Mouse (Mus musculus): ENCODE measurements around the gene Mrln. TPM values are rescaled to one million over a fixed set of nuclear protein-coding genes. Genes with fewer than 3 reads are reported as not detected.

The Mrln gene
- total and polyA plus RNA-seq, 2 experiments from 2014 or later, result 1.3 to 1.9 TPM

DNA sequence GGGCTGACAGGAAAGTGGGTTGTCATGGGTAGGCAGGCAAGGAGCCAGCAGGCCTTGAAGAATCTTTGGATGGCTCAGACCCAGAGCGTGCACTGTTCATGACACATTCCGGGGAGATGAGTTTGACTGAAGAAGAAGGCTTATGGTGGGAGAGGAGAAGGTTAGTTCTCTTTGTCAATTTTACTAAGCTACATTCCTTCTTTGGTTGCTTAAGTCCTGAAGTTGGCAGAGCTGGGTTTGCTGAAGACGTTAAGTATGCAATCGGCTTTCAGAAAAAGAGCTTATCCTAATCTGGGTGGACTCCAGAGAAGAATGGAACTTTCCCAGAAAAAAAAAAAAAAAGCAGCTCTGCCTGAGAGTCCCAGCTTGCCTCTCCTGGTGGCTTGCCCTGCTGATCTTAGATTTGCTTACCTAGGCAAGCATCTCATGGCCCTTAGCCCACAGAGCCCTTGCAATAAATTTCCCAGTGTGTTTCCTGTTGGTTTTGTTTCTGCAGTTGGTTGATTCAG is 59.3 kb downstream of the Mrln start:
- H3K4me3 ChIP-seq (ENCODE audit: low read depth, low read length), result no peak overlapping the region
- H3K4me2 ChIP-seq (ENCODE audit: low read depth, low read length, poor library complexity, severe bottlenecking), result no peak overlapping the region
- no peak for DNase-seq (ENCODE audit: low spot score)
- ATAC-seq (ENCODE audit: low FRiP score), result no peak
- no peak overlapping the region for H3K9ac ChIP-seq (replicated peaks; ENCODE audit: low read length, poor library complexity, severe bottlenecking)
- TF ChIP-seq CTCF (IDR thresholded peaks at IDR 0.05), result no peak
- H3K4me1 ChIP-seq (ENCODE audit: insufficient read depth, low read length), result no peaks in the 10 kb centered on the region
- no peaks in the 10 kb centered on the region for H3K27me3 ChIP-seq (ENCODE audit: insufficient read depth, low read length)
- 40% methylated on average over 4 of the region's 4 CpGs for WGBS
- H3K27ac ChIP-seq (ENCODE audit: low read depth, low read length), result no peak overlapping the region
- H3K36me3 ChIP-seq (ENCODE audit: insufficient read depth, low read length), result no peaks in the 10 kb centered on the region
- H3K9me3 ChIP-seq (ENCODE audit: low read length), result no peaks in the 10 kb centered on the region

- ATAC-seq (ENCODE audit: low FRiP score), result no peak
- no peak for TF ChIP-seq CTCF (IDR thresholded peaks at IDR 0.05)
- H3K4me3 ChIP-seq (ENCODE audit: low read depth, low read length), result no peak overlapping the region
- no peak overlapping the region for H3K4me2 ChIP-seq (ENCODE audit: low read depth, low read length, poor library complexity, severe bottlenecking)
- 80% methylated on average over 9 of the region's 9 CpGs for WGBS
- no peak for DNase-seq (ENCODE audit: low spot score)
- H3K27ac ChIP-seq (ENCODE audit: low read depth, low read length), result no peak overlapping the region
- no peaks in the 10 kb centered on the region for H3K36me3 ChIP-seq (ENCODE audit: insufficient read depth, low read length)
- no peak overlapping the region for H3K9ac ChIP-seq (replicated peaks; ENCODE audit: low read length, poor library complexity, severe bottlenecking)
- H3K27me3 ChIP-seq (ENCODE audit: insufficient read depth, low read length), result no peaks in the 10 kb centered on the region
- no peaks in the 10 kb centered on the region for H3K9me3 ChIP-seq (ENCODE audit: low read length)
- no peaks in the 10 kb centered on the region for H3K4me1 ChIP-seq (ENCODE audit: insufficient read depth, low read length)
Observed at GRCm38 (mm10) chr10:70264337-70265036, 60.0 kb downstream of the Mrln start.

- Histone ChIP-seq H3K9ac (replicated peaks; ENCODE audit: low read length, poor library complexity, severe bottlenecking) (no peak overlapping the region), H3K4me3 (ENCODE audit: low read depth, low read length) (no peak overlapping the region), H3K36me3 (ENCODE audit: insufficient read depth, low read length) (no peaks in the 10 kb centered on the region), H3K4me1 (ENCODE audit: insufficient read depth, low read length) (no peaks in the 10 kb centered on the region), H3K27ac (ENCODE audit: low read depth, low read length) (no peak overlapping the region), H3K27me3 (ENCODE audit: insufficient read depth, low read length) (no peaks in the 10 kb centered on the region), H3K4me2 (ENCODE audit: low read depth, low read length, poor library complexity, severe bottlenecking) (no peak overlapping the region), H3K9me3 (ENCODE audit: low read length) (no peaks in the 10 kb centered on the region)
- WGBS, result 82% methylated on average over 6 of the region's 6 CpGs
- DNase-seq (ENCODE audit: low spot score), result no peak
- no peak for ATAC-seq (ENCODE audit: low FRiP score)
- no peak for TF ChIP-seq CTCF (IDR thresholded peaks at IDR 0.05)
Observed at GRCm38 (mm10) chr10:70266501-70266900, 62.0 kb downstream of the Mrln start.

GRCm38 (mm10) chr10:70268581-70269446 is 64.3 kb downstream of the Mrln start:
- H3K27ac ChIP-seq (ENCODE audit: low read depth, low read length), result no peak overlapping the region
- no peaks in the 10 kb centered on the region for H3K9me3 ChIP-seq (ENCODE audit: low read length)
- no peak for ATAC-seq (ENCODE audit: low FRiP score)
- 77% methylated on average over 23 of the region's 23 CpGs for WGBS
- no peaks in the 10 kb centered on the region for H3K4me1 ChIP-seq (ENCODE audit: insufficient read depth, low read length)
- H3K9ac ChIP-seq (replicated peaks; ENCODE audit: low read length, poor library complexity, severe bottlenecking), result no peak overlapping the region
- H3K4me2 ChIP-seq (ENCODE audit: low read depth, low read length, poor library complexity, severe bottlenecking), result no peak overlapping the region
- H3K4me3 ChIP-seq (ENCODE audit: low read depth, low read length), result no peak overlapping the region
- DNase-seq (ENCODE audit: low spot score), result no peak
- no peaks in the 10 kb centered on the region for H3K27me3 ChIP-seq (ENCODE audit: insufficient read depth, low read length)
- H3K36me3 ChIP-seq (ENCODE audit: insufficient read depth, low read length), result no peaks in the 10 kb centered on the region
- peak; percentile 18; the same call in 1 of the 2 replicates for TF ChIP-seq CTCF (IDR thresholded peaks at IDR 0.05)

Other genes with a start within 250 kb of the Mrln start
- gene Ccdc6, start 107.5 kb upstream of the Mrln start, total RNA-seq (2014; rRNA removed), result 43.7 and 45.5 TPM in 2 replicates
- gene Ccdc6, start 107.5 kb upstream of the Mrln start, polyA plus RNA-seq (2015; fragmentation: Nextera tagmentation; extraction: Ambion mirVana), result 26.6 and 28.0 TPM in 2 replicates
- gene Slc16a9, start 40.4 kb downstream of the Mrln start, total RNA-seq (2014; rRNA removed), result 8.9 and 13.0 TPM in 2 replicates
- 3.7 and 4.2 TPM in 2 replicates for gene Slc16a9, start 40.4 kb downstream of the Mrln start, polyA plus RNA-seq (2015; fragmentation: Nextera tagmentation; extraction: Ambion mirVana)
- 10.1 and 11.0 TPM in 2 replicates for gene Fam13c, start 235.8 kb downstream of the Mrln start, total RNA-seq (2014; rRNA removed)
- 23.1 and 23.6 TPM in 2 replicates for gene Fam13c, start 235.8 kb downstream of the Mrln start, polyA plus RNA-seq (2015; fragmentation: Nextera tagmentation; extraction: Ambion mirVana)

All from midbrain, postnatal 0 days (tissue).